Mouse (Mus musculus) midbrain, embryonic 16.5 days (tissue): ENCODE measurements around the gene Capn9. TPM values are rescaled to one million over a fixed set of nuclear protein-coding genes. Genes with fewer than 3 reads are reported as not detected.

Experiments used
- ATAC-seq: fragments of 200-750 bp; cut with Nextera tagmentation; 2 replicates; pipeline ENCODE4 v1.8.0; 2017; ENCODE audit warnings: moderate TSS enrichment
- H3K27ac ChIP-seq: fragments of 300-500 bp; sonication (generic); 2 replicates; pipeline ENCODE4 v1.5.1; 2014; ENCODE audit warnings: mild to moderate bottlenecking, low read length, mixed read lengths
- H3K27me3 ChIP-seq: fragments of 300-500 bp; sonication (generic); 2 replicates; pipeline ENCODE4 v1.6.1; 2014; ENCODE audit warnings: low read depth, low read length, mixed read lengths; ENCODE audit not compliant: control insufficient read depth, insufficient read depth
- H3K36me3 ChIP-seq: fragments of 300-500 bp; sonication (generic); 2 replicates; pipeline ENCODE4 v1.6.1; 2014; ENCODE audit warnings: mild to moderate bottlenecking, low read length, moderate library complexity, mixed read lengths; ENCODE audit not compliant: control insufficient read depth, insufficient read depth
- H3K4me1 ChIP-seq: fragments of 300-500 bp; sonication (generic); 2 replicates; pipeline ENCODE4 v1.6.1; 2014; ENCODE audit warnings: mild to moderate bottlenecking, low read length, mixed read lengths; ENCODE audit not compliant: control insufficient read depth, insufficient read depth
- H3K4me2 ChIP-seq: fragments of 300-500 bp; sonication (generic); 2 replicates; pipeline ENCODE4 v1.6.1; 2014; ENCODE audit warnings: mild to moderate bottlenecking, low read length, mixed read lengths
- H3K4me3 ChIP-seq: fragments of 300-500 bp; sonication (generic); 2 replicates; pipeline ENCODE4 v1.5.1; 2014; ENCODE audit warnings: low read depth, mild to moderate bottlenecking, low read length, moderate library complexity, mixed read lengths
- H3K9ac ChIP-seq: fragments of 300-500 bp; sonication (generic); 2 replicates; pipeline ENCODE4 v1.6.1; 2014; ENCODE audit warnings: low read depth, low read length, mixed read lengths
- H3K9me3 ChIP-seq: fragments of 300-500 bp; sonication (generic); replicated peaks from 2 replicates; pipeline ENCODE4 v1.6.1; 2014; ENCODE audit warnings: mild to moderate bottlenecking, low read length, mixed read lengths; ENCODE audit not compliant: control insufficient read depth, poor library complexity, severe bottlenecking
- WGBS: fragments of 180-500 bp; shearing (Covaris S2); extraction: QIAGEN DNeasy Blood & Tissue Kit; methylation state at CpG from one replicate; pipeline ENCODE4 v1.1.7; 2014; 5-methylcytosine and 5-hydroxymethylcytosine counted together
- polyA plus RNA-seq: library from polyadenylated mRNA; unstranded; fragments of >200 nt; fragmentation: Nextera tagmentation; extraction: Ambion mirVana; gene quantifications from 2 replicates; pipeline ENCODE4 v1.2.1, GENCODE M21; 2015

Capn9 gene
- polyA plus RNA-seq, 1 experiment from 2014 or later = 0.20 TPM

DNA sequence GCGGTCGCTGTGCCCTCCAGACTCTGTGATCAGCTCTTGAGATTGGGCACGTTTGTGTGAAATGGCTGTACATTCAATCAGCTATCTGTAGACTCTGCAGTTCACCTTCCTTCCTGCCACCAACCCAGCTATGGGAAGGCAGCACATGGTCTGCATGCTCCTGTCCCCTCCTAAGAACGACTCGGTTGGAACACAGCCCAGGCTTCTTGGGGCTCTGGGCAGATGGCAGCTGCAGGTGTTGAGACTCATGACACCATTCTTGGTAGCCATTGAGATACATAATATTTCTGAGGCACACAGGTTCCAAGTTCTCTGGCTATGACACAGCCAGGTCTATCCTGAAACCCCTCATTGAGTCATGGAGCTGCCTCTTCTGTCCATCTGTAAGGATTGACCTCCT is 32.6 kb upstream of the Capn9 start:
- no peak for ATAC-seq
- Histone ChIP-seq H3K4me1 (no peaks in the 10 kb centered on the region), H3K4me2 (no peak overlapping the region), H3K27ac (no peak overlapping the region), H3K9ac (no peak overlapping the region), H3K4me3 (no peak overlapping the region), H3K9me3 (no peaks in the 10 kb centered on the region), H3K27me3 (no peaks in the 10 kb centered on the region), H3K36me3 (peaks cover 55% of the 10 kb centered on the region)
- WGBS = 92% methylated on average over 5 of the region's 5 CpGs

DNA sequence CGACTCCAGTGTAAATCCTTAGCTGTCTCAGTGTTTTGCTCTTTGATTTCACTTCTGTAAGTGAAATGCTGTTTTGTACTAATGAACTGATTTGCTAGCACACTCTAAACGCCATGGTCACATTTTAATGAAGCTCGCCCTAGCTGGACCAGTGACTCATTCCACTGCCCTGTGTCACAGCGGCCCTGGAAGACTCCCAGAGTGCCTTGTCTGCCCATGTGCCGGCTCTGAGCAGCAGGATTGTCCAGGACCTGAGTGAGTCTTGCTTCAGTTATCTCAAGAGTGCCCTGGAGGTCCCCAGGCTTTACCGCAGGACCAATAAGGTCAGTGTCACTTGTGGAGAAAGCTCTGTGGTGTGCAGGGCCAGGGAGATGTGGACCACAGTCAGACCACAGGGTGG is 29.5 kb upstream of the Capn9 start:
- Histone ChIP-seq H3K27ac (no peak overlapping the region), H3K4me1 (no peaks in the 10 kb centered on the region), H3K36me3 (peaks cover 57% of the 10 kb centered on the region), H3K4me2 (no peak overlapping the region), H3K4me3 (no peak overlapping the region), H3K9ac (no peak overlapping the region), H3K9me3 (no peaks in the 10 kb centered on the region), H3K27me3 (no peaks in the 10 kb centered on the region)
- 90% methylated on average over 6 of the region's 6 CpGs for WGBS
- no peak for ATAC-seq

DNA sequence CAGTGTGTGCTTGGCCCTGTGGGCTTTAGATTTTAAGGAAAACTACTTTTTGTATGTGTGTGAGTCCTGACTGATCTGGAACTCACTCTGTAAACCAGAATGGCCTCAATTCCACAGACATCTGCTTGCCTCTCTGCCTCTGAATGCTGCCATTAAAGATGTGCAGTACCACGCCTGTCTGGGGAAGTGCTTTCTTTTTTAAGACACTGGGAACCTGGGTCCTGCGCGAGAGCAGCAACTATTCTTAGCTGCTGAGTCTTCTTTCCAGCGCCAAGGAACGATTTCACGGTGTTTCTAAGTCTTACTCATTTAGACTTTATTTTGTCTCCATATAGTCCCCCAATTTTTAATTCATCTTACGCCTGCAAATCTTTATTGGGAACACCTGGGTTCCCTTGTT is 29.1 kb upstream of the Capn9 start:
- ATAC-seq = no peak
- 92% methylated on average over 7 of the region's 7 CpGs for WGBS
- H3K4me1 ChIP-seq = no peaks in the 10 kb centered on the region
- no peaks in the 10 kb centered on the region for H3K9me3 ChIP-seq
- peaks cover 55% of the 10 kb centered on the region for H3K36me3 ChIP-seq
- no peak overlapping the region for H3K9ac ChIP-seq
- H3K27ac ChIP-seq = no peak overlapping the region
- no peaks in the 10 kb centered on the region for H3K27me3 ChIP-seq
- H3K4me2 ChIP-seq = no peak overlapping the region
- H3K4me3 ChIP-seq = no peak overlapping the region

DNA sequence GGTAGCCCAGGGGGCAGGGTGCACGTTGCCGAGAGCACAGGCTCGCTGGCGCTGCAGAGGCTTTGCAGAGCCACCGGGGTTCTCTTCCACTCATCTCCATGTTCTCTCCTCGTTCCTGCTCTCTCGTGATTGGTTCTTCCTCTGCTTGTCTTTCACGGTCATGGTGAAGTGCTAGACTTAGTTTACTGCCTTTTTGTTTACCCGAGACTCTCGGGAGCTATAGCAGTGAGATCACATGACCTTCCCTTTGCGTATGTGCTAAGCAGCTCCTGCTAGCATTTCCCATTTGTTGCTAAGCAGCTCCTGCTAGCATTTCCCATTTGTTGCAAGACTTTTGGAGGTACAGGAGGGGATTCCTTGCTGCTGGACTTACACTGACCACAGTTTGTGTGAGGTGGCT is 28.6 kb upstream of the Capn9 start:
- Histone ChIP-seq H3K27me3 (no peaks in the 10 kb centered on the region), H3K9ac (no peak overlapping the region), H3K9me3 (no peaks in the 10 kb centered on the region), H3K36me3 (peaks cover 59% of the 10 kb centered on the region), H3K27ac (no peak overlapping the region), H3K4me3 (no peak overlapping the region), H3K4me2 (no peak overlapping the region), H3K4me1 (no peaks in the 10 kb centered on the region)
- ATAC-seq = no peak
- WGBS = 82% methylated on average over 11 of the region's 11 CpGs

DNA sequence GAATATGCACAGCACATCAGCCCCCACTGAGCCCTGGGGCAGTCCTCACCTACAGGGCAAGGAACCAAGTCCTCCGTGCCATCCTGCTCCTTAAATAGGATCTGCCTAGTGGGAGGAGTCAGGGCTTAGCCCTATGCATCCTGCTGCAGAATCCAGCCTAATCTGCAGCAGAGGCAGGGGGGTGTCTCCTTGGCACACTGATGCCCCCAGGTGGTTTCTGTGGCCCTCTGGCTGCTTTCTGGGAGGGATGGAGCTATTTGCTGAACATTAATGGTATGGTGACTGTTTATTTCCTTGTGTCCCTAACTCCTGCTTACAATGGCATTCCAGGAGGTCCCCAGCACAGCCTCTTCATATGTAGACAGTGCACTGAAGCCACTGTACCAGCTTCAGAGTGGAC is 27.7 kb upstream of the Capn9 start:
- Histone ChIP-seq H3K9ac (no peak overlapping the region), H3K4me2 (no peak overlapping the region), H3K4me3 (no peak overlapping the region), H3K36me3 (peaks cover 58% of the 10 kb centered on the region), H3K27ac (no peak overlapping the region), H3K4me1 (no peaks in the 10 kb centered on the region), H3K9me3 (no peaks in the 10 kb centered on the region), H3K27me3 (no peaks in the 10 kb centered on the region)
- 81% methylated on average over 1 of the region's 1 CpGs for WGBS
- ATAC-seq = no peak

DNA sequence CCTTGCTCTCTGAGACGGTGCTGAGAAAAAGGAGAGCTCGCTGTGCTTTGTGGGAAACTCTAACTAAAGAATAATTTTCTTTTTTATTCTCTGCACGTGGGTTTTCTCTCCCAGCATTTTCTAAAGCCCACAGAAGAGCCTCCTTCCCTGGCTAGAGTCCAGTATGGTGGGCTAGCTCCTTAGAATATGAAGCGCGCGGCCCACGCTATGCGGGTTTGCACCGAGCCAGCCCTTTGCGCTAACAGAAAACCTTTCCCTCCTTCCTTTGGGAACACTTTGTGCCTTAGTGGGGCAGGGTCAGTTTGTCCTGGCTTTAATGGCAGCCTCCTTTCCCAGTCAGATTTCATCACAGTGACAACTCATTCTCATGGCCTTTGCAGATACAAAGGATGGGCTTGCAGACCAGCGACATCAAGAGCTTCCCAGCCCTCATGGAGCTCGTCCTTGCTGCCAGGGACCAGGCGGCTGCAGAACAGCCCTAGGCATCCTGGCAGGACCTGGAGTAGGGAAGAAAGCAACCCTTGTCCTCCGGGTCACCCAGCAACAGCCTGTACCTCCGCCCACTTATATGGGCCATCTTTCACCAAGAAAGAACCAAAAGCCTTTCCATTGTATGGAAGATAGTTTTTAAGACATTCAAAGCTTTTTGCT is 24.8 kb upstream of the Capn9 start:
- 91% methylated on average over 15 of the region's 15 CpGs for WGBS
- Histone ChIP-seq H3K36me3 (peaks cover 42% of the 10 kb centered on the region), H3K4me3 (no peak overlapping the region), H3K27ac (no peak overlapping the region), H3K9ac (no peak overlapping the region), H3K9me3 (no peaks in the 10 kb centered on the region), H3K27me3 (no peaks in the 10 kb centered on the region), H3K4me1 (peaks cover 3% of the 10 kb centered on the region; the same call in 1 of the 2 replicates), H3K4me2 (no peak overlapping the region)
- no peak for ATAC-seq

DNA sequence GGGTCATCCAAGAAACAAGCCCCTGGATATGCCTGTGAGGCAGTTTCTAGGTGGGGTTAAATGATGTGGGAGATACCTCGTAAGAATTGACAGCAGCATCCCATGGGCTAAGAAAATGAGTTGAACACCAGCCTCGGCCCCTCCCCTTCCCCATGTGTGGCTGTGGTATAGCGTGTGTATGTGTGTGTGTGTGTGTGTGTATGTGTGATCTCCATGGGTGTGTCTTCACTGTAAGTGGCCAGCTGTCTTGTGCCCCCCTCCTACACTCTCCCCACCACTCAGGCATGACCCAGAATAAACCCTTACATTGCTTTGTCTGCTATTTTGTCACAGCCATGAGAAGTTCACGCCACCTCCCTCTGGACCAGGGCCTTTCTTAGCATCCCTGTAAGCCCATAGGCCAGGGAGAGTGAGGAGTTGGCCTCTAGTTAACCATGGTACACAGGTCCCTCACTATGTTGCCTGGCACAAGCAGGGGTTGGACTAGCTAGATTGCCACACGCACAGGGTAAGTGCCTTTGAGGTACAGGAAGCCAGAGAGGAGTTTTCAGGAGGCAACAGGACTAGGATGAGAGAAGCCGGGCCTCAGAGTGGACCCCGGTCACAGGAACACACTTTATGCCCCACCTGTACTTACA is 20.7 kb upstream of the Capn9 start:
- Histone ChIP-seq H3K4me3 (no peak overlapping the region), H3K4me2 (no peak overlapping the region), H3K36me3 (peaks cover 21% of the 10 kb centered on the region), H3K27ac (no peak overlapping the region), H3K27me3 (no peaks in the 10 kb centered on the region), H3K9ac (no peak overlapping the region), H3K9me3 (no peaks in the 10 kb centered on the region), H3K4me1 (peaks cover 7% of the 10 kb centered on the region)
- WGBS = 85% methylated on average over 7 of the region's 7 CpGs
- no peak for ATAC-seq

DNA sequence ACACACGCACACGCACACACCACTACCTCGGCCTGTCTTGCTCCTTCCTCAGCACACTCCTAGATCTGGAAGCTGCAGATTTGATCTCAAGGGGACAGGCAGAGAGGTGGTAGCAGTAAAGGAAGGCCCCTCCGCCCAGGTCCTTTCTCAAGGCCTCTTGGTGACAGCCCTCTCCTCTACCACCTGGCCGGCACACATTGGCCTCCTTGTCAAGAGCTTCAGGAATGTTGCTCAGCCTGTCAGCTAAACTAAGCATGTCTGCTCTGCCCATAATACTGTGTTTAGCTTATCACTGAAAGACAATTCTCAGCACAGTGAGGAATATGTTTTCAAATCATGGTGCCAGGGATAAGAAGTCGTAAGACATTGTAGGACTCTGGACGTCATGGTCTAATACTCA is 19.7 kb upstream of the Capn9 start:
- no peak for ATAC-seq
- H3K9ac ChIP-seq = peak overlapping the region; percentile 17; the same call in 1 of the 2 replicates
- H3K4me3 ChIP-seq = no peak overlapping the region
- peaks cover 15% of the 10 kb centered on the region; the same call in 1 of the 2 replicates for H3K36me3 ChIP-seq
- no peaks in the 10 kb centered on the region for H3K27me3 ChIP-seq
- no peak overlapping the region for H3K4me2 ChIP-seq
- no peaks in the 10 kb centered on the region for H3K9me3 ChIP-seq
- H3K4me1 ChIP-seq = peaks cover 7% of the 10 kb centered on the region
- H3K27ac ChIP-seq = peak overlapping the region; percentile 19; the same call in 1 of the 2 replicates
- WGBS = 80% methylated on average over 7 of the region's 7 CpGs

DNA sequence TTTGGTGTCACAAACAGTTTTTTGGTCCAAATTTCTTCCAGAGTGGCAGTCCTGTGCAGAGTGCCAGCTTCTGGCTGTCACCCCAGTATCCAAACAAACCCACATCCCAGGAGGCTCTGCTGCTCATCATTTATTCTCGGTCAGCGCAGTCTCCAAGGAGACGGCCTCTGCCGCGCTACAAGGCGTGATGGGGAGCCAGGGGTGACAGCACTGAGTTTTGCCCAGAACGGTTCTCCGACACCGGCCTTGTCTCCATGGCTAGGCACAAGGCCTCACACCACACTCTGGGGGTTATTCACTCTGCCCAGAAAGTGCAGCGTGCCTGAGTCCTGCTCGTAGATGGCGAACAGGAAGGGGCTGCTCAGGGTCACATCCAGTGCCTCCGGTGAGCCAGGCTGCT is 19.3 kb upstream of the Capn9 start:
- Histone ChIP-seq H3K27ac (peak overlapping the region; percentile 67), H3K4me1 (peaks cover 7% of the 10 kb centered on the region), H3K36me3 (peaks cover 11% of the 10 kb centered on the region; the same call in 1 of the 2 replicates), H3K9me3 (no peaks in the 10 kb centered on the region), H3K4me3 (no peak overlapping the region), H3K4me2 (no peak overlapping the region), H3K27me3 (no peaks in the 10 kb centered on the region), H3K9ac (no peak overlapping the region)
- 48% methylated on average over 13 of the region's 13 CpGs for WGBS
- ATAC-seq = peak; percentile 73
